Mouse (Mus musculus) heart, postnatal 14 days (tissue): ENCODE data around the gene Dync1i1. TPM values are rescaled to one million over a fixed set of nuclear protein-coding genes. Genes with fewer than 3 reads are reported as not detected.

Experiments used
- DNase-seq, 2 experiments: peaks; one replicate each; pipeline ENCODE4 v3.0.0; 2021 to 2022
- intact Hi-C: fragments of 180-260 bp; cut with DNase I; formaldehyde crosslinking; loops from one replicate; pipeline ENCODE4 v1.15.1; 2025
- total RNA-seq, 2 experiments: library from RNA; stranded (reverse); gene quantifications; 2 replicates each; pipeline ENCODE4 v1.2.3; 2021

The Dync1i1 gene
- total RNA-seq, 2 experiments from 2014 or later, result 0.56 to 0.62 TPM

- DNase-seq, result no peak
- intact Hi-C loops, result no loop called here
Observed at GRCm38 (mm10) chr6:6027664-6028063, 302.2 kb downstream of the Dync1i1 start.

- intact Hi-C loops, result no loop called here
- DNase-seq, result no peak
Observed at GRCm38 (mm10) chr6:6038773-6039550, 313.5 kb downstream of the Dync1i1 start.

- DNase-seq, result no peak
- intact Hi-C loops, result no loop called here
Observed at GRCm38 (mm10) chr6:6046729-6047424, 321.4 kb downstream of the Dync1i1 start.

GRCm38 (mm10) chr6:6052696-6053095, 327.3 kb downstream of the Dync1i1 start:
- intact Hi-C loops, result no loop called here
- no peak for DNase-seq

GRCm38 (mm10) chr6:6053946-6054345, 328.5 kb downstream of the Dync1i1 start:
- intact Hi-C loops, result no loop called here
- DNase-seq, result no peak

- intact Hi-C loops, result no loop called here
- DNase-seq, result no peak
Observed at GRCm38 (mm10) chr6:6058548-6058947, 333.1 kb downstream of the Dync1i1 start.

- DNase-seq, result no peak
- intact Hi-C loops, result no loop called here
Observed at GRCm38 (mm10) chr6:6067201-6067600, 341.8 kb downstream of the Dync1i1 start.

- DNase-seq, result no peak
- intact Hi-C loops, result no loop called here
Observed at GRCm38 (mm10) chr6:6070015-6070414, 344.6 kb downstream of the Dync1i1 start.

GRCm38 (mm10) chr6:6071038-6071437, 345.6 kb downstream of the Dync1i1 start:
- intact Hi-C loops, result no loop called here
- no peak for DNase-seq

- no peak for DNase-seq
- intact Hi-C loops, result no loop called here
Observed at GRCm38 (mm10) chr6:6075940-6076447, 350.6 kb downstream of the Dync1i1 start.

GRCm38 (mm10) chr6:6077234-6077633, 351.8 kb downstream of the Dync1i1 start:
- DNase-seq, result no peak
- intact Hi-C loops, result no loop called here

Other genes starting within 250 kb of the Dync1i1 start
- 1,000 to 10,000 TPM in 1 of 2 experiments, 100 to 1,000 TPM in 1; 588 to 1,036 TPM for gene Pdk4, start 229.3 kb upstream of the Dync1i1 start, total RNA-seq